Mouse (Mus musculus) regulatory T cell (primary cell): ENCODE measurements around the gene Kdm4b.

ENCODE experiments used
- in situ Hi-C: fragments of 300-600 bp; cut with MboI, MseI; formaldehyde crosslinking; loops from one replicate; pipeline ENCODE4 v1.15.1; 2025; ENCODE audit warnings: high pct_unique_total_duplicates

Gene Kdm4b

DNA sequence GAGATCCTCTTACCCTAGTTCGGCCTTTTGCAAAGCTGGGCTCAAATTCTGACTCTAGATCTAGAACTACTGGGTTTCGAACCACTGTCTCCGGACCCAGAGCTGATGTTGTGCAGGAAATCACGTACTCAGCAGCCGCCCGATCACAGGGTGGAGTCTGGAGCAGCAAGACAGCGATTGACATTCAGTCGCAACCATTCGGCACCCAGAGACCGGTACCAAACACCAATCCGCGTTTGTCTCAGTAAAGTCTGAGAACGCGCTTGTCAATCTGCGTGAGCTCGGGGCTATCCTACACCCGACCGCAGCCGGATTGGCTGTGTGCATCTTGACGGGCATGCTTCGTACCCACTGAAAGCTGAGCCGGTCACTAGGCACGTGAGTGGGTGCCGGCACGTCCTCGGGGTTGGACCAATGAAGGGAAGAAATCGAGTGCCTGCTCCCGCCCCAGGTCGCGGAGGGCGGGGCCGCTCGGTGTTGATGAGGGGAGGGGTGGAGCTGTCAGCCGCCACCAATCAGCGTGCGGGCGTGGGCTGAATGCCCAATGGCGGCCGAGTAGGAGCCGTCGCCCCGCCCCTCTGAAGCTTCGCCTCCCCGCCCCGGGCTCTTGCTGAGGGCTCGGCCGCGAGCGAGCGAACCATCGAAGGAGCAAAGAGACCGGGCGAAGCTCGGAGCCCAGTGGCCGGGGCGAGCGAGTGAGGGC lies at the start of gene Kdm4b:
Kdm4b (plus strand) TSS at position 613 of the 703 bp plus-strand sequence.
- in situ Hi-C loops, result no loop called here

DNA sequence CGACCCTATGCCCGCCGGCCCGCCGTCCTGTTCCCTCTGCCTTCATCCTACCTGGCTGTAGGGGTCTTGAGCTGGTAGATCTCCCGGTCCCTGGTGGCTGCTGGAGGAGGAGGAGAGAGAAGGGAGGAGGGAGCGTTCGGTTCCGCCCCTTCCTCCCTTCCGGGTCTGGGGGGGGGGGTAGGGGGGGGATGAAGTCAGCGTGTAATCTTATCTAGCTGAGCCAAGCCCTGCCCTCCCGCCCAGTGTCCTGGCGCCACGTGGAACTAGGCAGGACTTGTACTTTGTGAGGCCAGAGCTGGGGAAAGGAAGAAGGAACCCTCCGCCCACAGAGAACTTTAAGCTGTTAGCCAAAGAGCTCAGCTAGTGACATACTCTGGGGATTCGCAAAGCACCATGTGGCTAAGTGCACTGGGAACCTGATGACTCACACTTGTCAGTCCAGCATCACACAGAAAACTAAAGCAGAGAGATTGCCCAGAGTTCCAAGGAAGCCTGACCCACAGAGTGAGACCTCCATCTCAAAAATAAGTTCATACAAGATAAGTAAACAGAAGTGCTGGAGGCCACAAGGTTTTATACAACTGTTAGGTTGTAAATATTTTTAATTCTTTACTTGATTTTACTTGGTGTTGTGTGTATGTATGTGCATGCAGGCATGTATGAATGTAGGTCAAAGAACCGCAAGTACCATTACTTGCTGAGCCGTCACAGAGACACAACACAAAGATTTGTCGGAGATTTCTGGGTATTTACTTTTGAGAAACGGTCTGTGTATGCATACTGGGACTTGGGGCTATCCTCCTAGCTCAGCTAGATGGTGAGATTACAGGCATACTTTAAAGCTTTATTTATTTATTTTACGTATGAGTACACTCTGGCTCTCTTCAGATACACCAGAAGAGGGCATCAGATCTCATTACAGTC lies 49.0 kb upstream of the Kdm4b start, which contains the start of gene Ticam1:
Ticam1 (minus strand) TSS at position 144 of the 924 bp plus-strand sequence.
- in situ Hi-C loops, result no loop called here

DNA sequence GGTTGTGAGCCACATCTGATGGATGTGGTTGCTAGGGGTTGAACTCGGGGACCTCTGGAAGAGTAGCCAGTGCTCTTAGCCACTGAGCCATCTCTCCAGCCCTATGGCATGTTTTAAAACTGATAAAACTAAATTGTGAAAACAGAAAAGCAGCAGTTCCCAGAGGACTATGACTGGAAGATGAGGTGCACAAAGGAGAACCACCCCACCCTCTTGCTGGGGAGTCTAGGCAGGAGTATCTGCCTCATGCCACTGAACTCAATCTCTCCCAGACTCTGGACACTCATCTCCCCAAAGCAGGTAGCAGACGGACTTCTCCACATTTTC lies 48.3 kb upstream of the Kdm4b start:
- in situ Hi-C loops, result no loop called here

DNA sequence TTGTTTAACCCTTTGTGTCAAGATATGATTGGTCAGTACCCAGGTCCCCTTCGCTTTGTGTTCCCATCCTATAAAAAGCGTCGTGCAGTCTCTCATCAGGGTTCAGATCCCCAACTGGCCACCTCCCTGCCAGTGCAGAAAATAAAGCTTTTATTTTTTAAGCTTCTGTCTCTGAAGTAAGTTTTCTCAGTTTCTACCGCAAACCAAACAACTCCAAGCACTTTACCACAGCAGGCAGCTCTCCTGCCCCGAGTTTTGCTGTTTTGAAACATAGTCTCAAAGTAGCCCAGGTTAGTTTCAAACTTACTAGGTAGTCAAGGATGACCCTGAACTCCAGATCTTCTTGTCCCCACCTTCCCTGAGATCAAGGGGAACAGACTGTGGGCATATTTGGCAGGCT lies 47.5 kb upstream of the Kdm4b start:
- in situ Hi-C loops, result no loop called here

DNA sequence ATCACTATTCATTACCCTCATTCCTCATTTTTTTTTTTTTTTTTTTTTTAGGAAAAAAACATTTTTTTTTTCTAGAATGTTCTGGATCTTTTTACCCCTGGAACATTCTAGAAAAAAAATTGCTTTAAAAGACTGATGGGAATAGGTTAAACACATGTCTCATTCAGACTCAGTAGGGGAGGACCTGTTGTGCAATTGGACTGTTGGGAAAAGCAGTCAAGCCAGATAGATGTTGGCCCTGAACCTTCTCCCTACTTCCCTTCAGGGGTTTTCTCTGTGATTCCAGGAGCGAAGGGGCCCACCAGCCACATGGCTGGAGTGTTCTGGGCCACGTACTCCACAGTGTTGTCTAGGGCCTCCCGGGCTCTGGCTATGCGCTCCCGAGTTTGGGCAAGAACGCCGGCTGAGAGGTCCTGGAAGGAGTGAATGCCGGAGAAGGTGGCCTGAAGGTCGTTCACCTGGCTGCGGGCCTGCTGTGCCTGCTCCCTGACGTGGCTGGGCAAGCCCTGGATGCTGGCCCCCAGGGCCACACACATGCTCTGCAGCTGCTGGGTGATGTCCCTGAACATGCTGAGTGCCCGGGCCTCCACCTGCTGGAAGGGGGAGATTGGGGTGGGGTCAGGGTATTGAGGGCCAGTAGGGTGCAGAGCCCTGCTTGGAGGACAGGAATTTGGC lies 46.2 kb upstream of the Kdm4b start:
- in situ Hi-C loops, result no loop called here

DNA sequence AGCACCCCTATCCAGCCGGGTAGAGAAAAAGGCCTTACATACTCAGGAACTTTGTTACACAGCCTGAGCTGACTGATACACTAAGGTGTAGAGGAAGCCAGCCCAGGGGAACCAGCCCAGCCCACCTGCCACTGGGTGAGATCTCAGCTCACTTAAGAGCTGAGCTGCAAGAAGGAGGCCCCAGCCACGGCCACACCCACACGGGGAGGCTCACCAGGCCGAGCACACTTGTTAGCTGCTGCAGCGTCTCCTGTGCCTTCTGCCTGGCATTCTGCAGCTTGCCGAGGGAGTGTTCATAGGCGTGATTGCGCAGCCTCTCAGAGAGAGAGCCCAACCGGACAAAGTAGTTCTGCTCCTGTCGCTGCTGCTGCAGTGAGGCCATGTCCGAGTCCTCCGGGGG lies 44.7 kb upstream of the Kdm4b start:
- in situ Hi-C loops, result no loop called here

DNA sequence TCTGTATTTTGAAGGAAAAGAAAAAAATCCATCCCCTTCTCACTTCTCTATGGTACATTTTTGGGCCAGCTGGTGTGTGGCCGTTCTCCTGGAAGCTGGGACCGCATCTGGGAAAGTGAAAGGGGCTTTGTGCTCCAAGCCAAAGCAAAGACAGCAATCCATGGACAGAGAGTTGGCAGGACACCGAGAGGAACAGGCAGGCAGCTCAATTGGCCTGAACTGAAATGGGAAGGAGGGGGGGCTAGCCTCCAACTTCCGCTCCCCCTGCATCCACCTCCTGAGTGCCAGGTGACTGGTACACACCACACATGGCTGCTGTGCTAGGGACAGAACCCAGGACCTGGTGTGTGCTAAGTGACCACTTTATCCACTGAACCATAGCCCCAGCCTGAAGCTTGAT lies 43.1 kb upstream of the Kdm4b start:
- in situ Hi-C loops, result no loop called here

DNA sequence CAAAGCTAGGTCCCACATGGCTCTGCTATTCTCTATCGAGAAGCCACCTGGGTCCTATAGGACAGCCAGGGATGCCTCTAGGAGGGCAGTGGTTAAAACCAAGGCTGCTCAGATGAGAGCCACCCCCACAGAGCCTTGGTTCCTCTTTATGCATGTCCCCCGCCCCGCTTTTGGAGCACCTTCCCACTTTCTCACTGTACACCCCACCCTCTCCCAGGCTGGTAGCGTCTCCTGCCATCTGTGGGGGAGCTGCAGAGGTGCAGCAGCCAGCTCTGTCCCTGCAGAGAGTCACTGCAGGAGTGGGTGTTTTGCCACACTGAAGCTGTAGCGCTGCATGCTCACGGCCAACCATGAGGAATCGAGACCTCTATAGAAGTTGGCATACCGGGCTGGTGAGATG lies 42.5 kb upstream of the Kdm4b start:
- in situ Hi-C loops, result no loop called here

DNA sequence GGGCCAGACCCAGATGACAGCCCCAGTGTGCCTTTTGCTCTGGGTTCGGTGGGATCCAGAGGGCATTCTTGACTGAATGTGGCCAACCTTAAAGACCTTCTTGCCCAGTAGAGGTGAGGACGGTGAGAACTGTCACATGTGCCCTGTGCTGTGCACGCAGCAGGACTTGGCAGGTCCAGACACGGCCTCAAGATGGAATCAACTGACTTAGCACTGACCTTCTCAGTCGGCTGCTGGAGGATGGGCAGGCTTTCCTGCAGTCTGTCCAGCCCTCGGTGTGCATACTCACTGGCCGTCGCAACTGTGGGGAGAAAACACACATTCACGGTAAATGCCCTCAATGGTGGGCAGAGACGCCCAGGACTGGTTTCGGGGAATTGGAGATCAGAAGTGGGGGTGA lies 39.9 kb upstream of the Kdm4b start:
- in situ Hi-C loops, result no loop called here

DNA sequence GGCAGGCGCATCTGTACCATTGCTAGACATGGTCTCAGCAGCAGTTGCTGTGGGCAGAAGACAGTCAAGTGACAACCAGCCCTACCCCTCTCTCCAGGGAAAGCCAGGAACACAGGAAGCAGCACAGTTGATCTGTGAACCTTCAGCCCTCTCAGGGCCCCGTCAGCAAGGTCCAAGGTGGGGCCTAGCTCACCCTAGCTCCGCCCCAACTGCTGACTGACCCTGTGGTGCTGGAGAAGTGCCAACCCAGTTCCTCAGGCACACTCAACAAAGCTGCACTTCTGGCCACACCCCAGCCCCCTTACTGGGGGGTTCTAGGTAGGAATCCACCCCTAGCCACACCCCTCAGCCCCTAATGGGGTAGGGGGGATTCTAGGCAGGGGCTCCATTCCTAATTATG lies 38.0 kb upstream of the Kdm4b start:
- in situ Hi-C loops, result no loop called here

DNA sequence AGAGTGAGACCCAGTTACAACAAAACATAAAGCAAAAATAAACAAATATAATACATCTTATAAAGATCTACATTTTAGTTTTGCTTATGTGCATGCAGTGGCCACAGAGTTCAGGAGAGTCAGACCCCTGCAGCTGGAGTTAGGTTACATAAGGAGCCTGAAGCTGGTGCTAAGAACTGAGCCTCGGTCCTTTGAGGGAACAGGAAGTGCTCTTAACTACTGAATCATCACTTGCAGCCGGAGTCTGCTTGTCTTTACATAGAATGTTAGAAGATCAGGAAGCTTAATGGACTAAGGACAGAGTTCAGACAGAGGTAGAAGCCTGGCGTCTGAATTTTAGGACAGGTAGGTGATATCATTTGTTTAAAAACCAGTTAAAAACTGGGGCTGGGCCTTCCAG lies 37.0 kb upstream of the Kdm4b start:
- in situ Hi-C loops, result no loop called here

DNA sequence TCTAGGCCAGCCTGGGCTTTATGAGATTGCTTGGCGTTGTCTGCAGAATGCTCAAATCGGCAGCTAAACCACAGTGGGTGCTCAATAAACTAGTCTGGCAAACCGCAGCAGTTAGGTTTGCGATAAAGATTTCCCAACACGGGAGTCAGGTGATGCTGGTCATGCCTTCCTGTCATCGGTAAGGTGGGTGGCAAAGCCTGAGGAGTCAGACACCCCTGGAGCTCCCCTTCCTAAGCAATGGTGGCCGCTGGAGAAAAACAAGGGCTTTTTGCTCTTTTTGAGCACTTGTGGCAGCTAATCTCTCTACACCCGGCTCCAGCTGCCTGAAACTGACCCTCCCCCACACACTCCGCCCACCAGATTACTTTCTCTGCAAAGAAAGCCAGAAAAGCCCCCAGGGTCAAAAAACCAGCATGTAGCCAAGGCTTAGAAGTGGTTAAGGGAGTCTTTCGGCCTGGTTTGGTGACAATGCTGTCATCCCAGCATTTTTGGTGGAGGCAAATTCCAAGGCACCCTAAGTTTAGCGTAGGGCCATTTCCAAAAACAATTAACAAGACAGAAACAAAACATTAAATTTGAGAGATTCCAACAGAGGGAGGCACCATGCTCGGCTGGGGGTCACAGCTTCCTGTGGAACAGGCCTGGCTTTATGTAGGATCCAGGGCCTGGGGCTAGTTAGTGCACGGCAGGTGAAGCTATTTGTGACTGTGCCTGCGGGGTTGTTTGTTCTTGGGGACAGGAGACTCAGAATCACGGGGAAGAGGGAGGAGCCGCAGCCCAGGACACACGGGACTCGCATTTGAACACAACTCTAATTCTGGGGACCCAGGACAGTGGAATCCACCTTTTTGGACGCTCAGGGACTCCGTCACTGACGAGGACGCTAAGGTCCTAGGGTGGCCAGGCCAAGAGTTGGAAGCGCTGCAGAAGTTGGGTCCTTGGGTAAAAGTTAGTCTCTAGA lies 36.2 kb upstream of the Kdm4b start:
- in situ Hi-C loops, result no loop called here

DNA sequence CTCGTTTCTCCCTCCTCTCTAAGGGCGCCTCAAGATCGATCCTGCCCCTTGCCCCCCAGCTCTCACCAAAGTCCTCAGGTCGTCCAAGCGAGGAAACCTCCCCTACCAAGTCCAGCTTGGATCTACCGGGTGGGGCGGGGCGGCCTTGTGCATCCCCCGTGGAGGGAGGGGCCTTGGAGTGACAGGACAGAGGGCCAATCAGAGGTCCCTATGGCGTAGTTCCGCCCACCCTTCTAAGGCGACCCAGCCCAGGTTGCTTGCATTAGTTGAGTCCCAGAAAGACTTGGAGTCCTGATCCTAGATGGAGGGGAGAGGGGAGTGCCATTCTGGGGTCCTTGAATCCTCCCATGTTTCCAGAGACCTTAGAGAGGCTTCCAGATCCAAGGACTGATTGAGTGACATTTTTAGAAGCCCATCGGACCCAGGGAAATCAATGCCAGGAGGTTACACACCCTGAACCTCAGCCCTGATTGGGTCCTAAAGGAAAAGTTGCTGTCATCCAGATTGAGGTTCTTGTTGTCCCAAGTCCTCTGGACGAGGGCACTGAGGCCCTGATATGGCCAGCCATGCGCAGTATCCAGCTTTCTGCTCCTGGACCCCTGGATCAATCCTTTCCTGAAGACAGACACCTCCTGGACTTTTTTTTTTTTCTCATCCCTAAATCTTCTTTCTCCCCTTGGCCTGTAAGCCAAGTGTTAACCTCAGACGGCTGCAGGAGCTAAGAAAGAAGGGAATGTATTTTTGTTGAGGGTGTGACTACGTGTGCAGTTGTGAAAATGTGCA lies 35.3 kb upstream of the Kdm4b start:
- in situ Hi-C loops, result no loop called here

DNA sequence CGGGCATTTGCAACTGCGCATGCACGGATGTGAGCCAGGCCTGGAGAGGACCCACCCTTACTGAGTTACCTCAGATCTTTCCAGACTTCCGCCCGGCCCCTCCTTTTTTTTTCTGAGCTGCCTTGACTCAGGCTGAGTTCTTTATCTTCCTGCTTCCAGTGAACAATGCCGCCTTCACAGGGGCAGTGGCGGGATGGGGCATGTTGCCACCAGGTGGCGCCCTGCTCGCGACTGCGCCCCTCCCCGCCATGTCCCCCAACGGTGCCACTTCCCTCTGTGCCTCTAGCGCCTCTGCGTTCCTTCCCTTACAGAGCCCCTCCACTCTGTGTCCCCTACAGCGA lies 34.7 kb upstream of the Kdm4b start:
- in situ Hi-C loops, result no loop called here

DNA sequence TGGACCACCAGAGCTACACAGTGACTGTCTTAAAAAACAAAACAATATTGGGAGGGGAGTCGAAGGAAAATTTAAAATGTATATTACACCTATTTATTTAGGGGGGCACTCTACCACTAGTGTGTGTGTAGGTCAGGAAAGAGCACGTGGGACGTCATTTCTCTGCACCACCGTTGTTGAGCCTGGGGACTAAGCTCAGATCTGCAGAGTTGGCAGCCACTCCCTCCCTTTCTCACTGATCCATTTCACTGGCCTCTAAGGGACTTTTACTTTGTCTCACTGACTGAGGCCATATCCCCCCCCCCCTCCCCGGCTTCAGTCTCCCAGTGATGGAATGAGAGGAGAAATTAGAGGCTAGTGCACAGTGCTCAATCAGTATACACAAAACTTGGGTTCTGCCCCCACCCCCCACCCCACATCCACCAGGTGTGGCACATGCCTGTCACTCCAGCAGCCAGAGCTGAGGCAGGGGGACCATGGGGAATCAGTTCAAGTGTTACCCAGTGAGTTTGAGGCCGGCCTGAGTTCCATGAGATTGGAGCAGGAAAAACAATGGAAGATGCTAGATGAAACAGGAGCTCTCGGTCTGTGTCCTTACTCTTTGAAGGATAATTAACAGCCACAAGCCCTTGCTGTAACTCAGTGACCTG lies 33.9 kb upstream of the Kdm4b start:
- in situ Hi-C loops, result no loop called here

DNA sequence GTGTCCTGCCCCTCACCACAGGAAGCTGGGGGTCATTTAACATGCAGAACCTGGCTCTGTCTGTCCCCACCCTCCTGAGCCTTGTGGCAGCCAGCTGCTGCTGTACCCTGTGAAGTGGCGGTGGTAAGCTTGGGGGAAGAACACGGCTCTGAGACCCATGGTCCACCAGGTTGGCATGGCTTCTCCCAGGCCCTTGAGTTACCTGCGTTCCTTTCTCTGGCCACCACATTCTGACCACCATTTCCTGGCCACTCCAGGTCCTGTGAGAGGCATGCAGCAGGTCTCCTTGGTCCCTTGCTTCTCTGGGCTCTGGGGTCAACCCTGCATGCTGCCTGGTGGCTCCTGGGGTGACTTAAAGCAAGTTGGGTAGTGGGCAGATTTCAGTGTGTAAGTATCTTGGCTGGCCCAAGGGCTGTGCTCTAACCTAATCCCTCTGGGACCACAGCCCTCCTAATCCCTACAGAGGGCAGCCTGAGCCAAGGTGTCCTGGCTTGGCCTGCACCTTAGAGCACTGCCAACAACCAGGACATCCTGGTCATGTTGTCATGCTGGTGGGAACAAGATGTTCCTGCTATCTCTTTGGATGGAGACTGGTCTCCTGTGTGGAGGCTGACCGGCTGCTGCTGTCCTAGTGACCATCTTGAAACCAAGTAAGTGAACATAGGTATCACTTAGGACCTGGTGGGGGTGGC lies 33.2 kb upstream of the Kdm4b start, which contains the start of gene Plin3:
Plin3 (minus strand) TSS at position 343 of the 692 bp plus-strand sequence.
- in situ Hi-C loops, result no loop called here

DNA sequence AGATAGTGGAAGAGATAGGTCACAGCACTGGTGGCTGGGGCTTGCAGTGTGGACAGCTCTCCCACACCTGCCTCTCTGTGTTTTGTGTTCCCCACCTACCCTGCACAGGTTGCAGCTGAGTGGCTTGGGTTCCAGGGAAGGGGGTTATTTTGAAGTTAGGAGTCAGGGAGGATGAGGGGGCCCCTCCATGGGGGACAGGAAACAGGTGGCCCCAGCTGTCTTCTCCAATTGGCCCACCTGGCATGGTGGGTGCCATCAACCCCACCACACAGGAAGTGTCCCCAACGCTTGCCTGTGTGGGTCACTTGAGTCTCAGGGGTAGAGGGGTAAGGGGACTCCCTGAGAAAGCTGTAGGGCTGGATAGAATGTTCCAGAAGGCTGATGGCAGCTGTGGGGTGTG lies 32.6 kb upstream of the Kdm4b start:
- in situ Hi-C loops, result no loop called here

DNA sequence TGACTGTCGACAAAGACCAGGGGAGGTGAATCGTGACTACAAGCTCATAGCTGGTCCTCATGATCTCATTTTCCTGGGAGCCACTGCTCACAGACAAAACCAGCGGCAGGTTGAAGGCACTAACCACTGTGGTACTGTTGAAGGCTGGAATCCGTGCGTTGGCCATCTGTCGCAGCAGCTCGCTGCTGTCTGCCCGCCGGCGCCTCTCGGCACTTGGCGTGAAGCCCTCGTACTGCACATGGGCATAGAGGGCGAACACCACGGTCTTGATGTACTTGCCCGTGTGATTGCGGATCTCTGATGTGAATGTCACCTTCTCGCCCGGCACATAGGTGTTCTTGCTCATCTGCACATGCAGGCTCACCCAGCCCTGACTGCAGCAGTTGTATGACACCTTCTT lies 31.6 kb upstream of the Kdm4b start:
- in situ Hi-C loops, result no loop called here

DNA sequence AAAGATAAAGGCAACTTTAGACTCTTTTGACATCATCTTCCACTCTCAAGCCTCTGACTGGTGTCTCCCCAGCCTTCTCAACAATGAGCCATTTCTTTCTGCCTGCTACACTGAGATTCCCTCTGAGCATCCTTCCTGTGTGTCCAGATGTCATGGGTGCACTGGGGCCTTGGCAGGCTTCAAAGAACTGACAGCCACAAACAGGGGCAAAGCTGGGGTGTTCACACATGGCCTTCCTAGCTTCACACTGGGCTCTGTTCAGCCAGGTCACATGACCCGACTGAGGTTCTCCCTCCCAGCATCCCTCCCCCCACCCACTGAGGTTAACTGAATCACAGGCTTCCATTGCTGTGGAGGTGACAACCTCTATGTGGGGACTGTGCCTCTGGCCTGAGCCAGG lies 29.7 kb upstream of the Kdm4b start:
- in situ Hi-C loops, result no loop called here

DNA sequence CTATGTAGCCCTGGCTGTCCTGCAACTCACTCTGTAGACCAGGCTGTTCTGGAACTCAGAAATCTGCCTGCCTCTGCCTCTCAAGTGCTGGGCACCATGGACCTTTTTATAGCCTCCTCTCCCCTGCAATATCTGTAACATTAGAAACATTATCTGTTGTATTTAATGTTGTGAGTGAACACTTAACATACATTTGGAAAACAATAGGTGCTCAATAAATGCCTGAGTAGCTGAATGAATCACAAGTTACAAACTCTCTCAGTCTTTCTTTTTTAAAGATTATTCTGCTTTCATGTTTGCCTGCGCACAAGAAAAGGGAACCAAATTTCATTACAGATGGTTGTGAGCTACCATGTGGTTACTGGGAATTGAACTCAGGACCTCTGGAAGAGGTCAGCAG lies 27.6 kb upstream of the Kdm4b start:
- in situ Hi-C loops, result no loop called here
